Mouse (Mus musculus): Measurements from ENCODE around the gene Mettl21a. TPM values are rescaled to one million over a fixed set of nuclear protein-coding genes. Genes with fewer than 3 reads are reported as not detected.

Gene Mettl21a
- polyA plus RNA-seq (2012; rRNA removed) = 9.8 and 16.4 TPM in 2 replicates

GRCm38 (mm10) chr1:64616881-64617714, at the start of gene Mettl21a:
Mettl21a (minus strand) TSS chr1:64617242.

Other genes starting within 250 kb of the Mettl21a start
- gene Creb1, start 84.6 kb downstream of the Mettl21a start, polyA plus RNA-seq (2012; rRNA removed) = 25.7 and 28.7 TPM in 2 replicates
- 35.9 and 49.9 TPM in 2 replicates for gene Ccnyl1, start 73.2 kb upstream of the Mettl21a start, polyA plus RNA-seq (2012; rRNA removed)
- gene Fzd5, start 120.5 kb upstream of the Mettl21a start, polyA plus RNA-seq (2012; rRNA removed) = 21.6 and 27.2 TPM in 2 replicates

Measured in ovary, adult 2 months (tissue).